Mouse (Mus musculus) liver, embryonic 11.5 days (tissue): ENCODE results near the gene Rassf6. TPM values are rescaled to one million over a fixed set of nuclear protein-coding genes. Genes with fewer than 3 reads are reported as not detected.

Experiments used
- polyA plus RNA-seq: library from polyadenylated mRNA; unstranded; fragments of >200 nt; fragmentation: Nextera tagmentation; extraction: Ambion mirVana; gene quantifications from 2 replicates; pipeline ENCODE4 v1.2.1, GENCODE M21; 2014

The Rassf6 gene
- polyA plus RNA-seq, 1 experiment from 2014 or later: 6.2 TPM

Other genes with a start within 250 kb of the Rassf6 start
- 772 and 788 TPM in 2 replicates for gene Alb, start 179.8 kb downstream of the Rassf6 start, polyA plus RNA-seq
- 6,352 and 6,971 TPM in 2 replicates for gene Afp, start 149.9 kb downstream of the Rassf6 start, polyA plus RNA-seq
- gene Afm, start 121.7 kb downstream of the Rassf6 start, polyA plus RNA-seq: 8.8 and 11.4 TPM in 2 replicates
- gene 5830473C10Rik, start 79.5 kb downstream of the Rassf6 start, polyA plus RNA-seq: 0.19 and 0.35 TPM in 2 replicates
- gene Cxcl5, start 118.7 kb upstream of the Rassf6 start, polyA plus RNA-seq: 1.7 and 3.1 TPM in 2 replicates
- gene Ppbp, start 127.9 kb upstream of the Rassf6 start, polyA plus RNA-seq: 153 and 155 TPM in 2 replicates
- gene Pf4, start 131.8 kb upstream of the Rassf6 start, polyA plus RNA-seq: 911 and 984 TPM in 2 replicates
- gene Cxcl3, start 145.4 kb upstream of the Rassf6 start, polyA plus RNA-seq: 0.25 TPM in 1 of 2 replicates, not detected in the other
- not detected in 2 replicates for gene Cxcl15, start 153.9 kb upstream of the Rassf6 start, polyA plus RNA-seq